Mouse (Mus musculus): ENCODE measurements around the gene Cyp2j9. TPM values are rescaled to one million over a fixed set of nuclear protein-coding genes. Genes with fewer than 3 reads are reported as not detected.

Gene Cyp2j9
- polyA plus RNA-seq, 1 experiment from 2014 or later = 1.8 TPM

GRCm38 (mm10) chr4:96569442-96569841, 21.9 kb downstream of the Cyp2j9 start:
- TF ChIP-seq CTCF (IDR thresholded peaks at IDR 0.05; ENCODE audit: low read depth) = no peak
- TF ChIP-seq EP300 (IDR thresholded peaks at IDR 0.05; ENCODE audit: low read depth) = no peak
- H3K27ac ChIP-seq (ENCODE audit: low read depth) = no peak overlapping the region
- H3K4me1 ChIP-seq (ENCODE audit: insufficient read depth) = no peaks in the 10 kb centered on the region
- H3K27me3 ChIP-seq (ENCODE audit: insufficient read depth, low read length) = no peaks in the 10 kb centered on the region
- no peak for ATAC-seq
- H3K9me3 ChIP-seq (ENCODE audit: low read length) = no peaks in the 10 kb centered on the region
- WGBS (ENCODE audit: insufficient replicate concordance) = 26% methylated on average over 3 of the region's 3 CpGs
- H3K4me2 ChIP-seq (ENCODE audit: low read depth, low read length) = no peak overlapping the region
- no peak for DNase-seq
- no peaks in the 10 kb centered on the region for H3K36me3 ChIP-seq (replicated peaks; ENCODE audit: insufficient read depth, low read length)
- H3K4me3 ChIP-seq (ENCODE audit: low read depth, low read length) = no peak overlapping the region
- no peak overlapping the region for H3K9ac ChIP-seq (replicated peaks)

- WGBS (ENCODE audit: insufficient replicate concordance) = 65% methylated on average over 1 of the region's 1 CpGs
- H3K27ac ChIP-seq (ENCODE audit: low read depth) = no peak overlapping the region
- H3K4me1 ChIP-seq (ENCODE audit: insufficient read depth) = no peaks in the 10 kb centered on the region
- H3K9me3 ChIP-seq (ENCODE audit: low read length) = no peaks in the 10 kb centered on the region
- TF ChIP-seq EP300 (IDR thresholded peaks at IDR 0.05; ENCODE audit: low read depth) (no peak), CTCF (IDR thresholded peaks at IDR 0.05; ENCODE audit: low read depth) (no peak)
- ATAC-seq (no peak), DNase-seq (no peak)
- no peak overlapping the region for H3K4me3 ChIP-seq (ENCODE audit: low read depth, low read length)
- no peak overlapping the region for H3K9ac ChIP-seq (replicated peaks)
- no peaks in the 10 kb centered on the region for H3K27me3 ChIP-seq (ENCODE audit: insufficient read depth, low read length)
- no peak overlapping the region for H3K4me2 ChIP-seq (ENCODE audit: low read depth, low read length)
- no peaks in the 10 kb centered on the region for H3K36me3 ChIP-seq (replicated peaks; ENCODE audit: insufficient read depth, low read length)
These were observed 23.4 kb downstream of the Cyp2j9 start for GRCm38 (mm10) chr4:96567988-96568387.

- ATAC-seq = no peak
- Histone ChIP-seq H3K27me3 (ENCODE audit: insufficient read depth, low read length) (no peaks in the 10 kb centered on the region), H3K4me2 (ENCODE audit: low read depth, low read length) (no peak overlapping the region), H3K27ac (ENCODE audit: low read depth) (no peak overlapping the region), H3K4me3 (ENCODE audit: low read depth, low read length) (no peak overlapping the region), H3K4me1 (ENCODE audit: insufficient read depth) (no peaks in the 10 kb centered on the region), H3K9me3 (ENCODE audit: low read length) (no peaks in the 10 kb centered on the region), H3K9ac (replicated peaks) (no peak overlapping the region), H3K36me3 (replicated peaks; ENCODE audit: insufficient read depth, low read length) (no peaks in the 10 kb centered on the region)
- no peak for TF ChIP-seq EP300 (IDR thresholded peaks at IDR 0.05; ENCODE audit: low read depth)
- TF ChIP-seq CTCF (IDR thresholded peaks at IDR 0.05; ENCODE audit: low read depth) = no peak
- DNase-seq = no peak
These were observed 25.6 kb downstream of the Cyp2j9 start for GRCm38 (mm10) chr4:96565808-96566207.

- WGBS (ENCODE audit: insufficient replicate concordance) = 81% methylated on average over 1 of the region's 1 CpGs
- H3K36me3 ChIP-seq (replicated peaks; ENCODE audit: insufficient read depth, low read length) = no peaks in the 10 kb centered on the region
- ATAC-seq = no peak
- H3K9me3 ChIP-seq (ENCODE audit: low read length) = no peaks in the 10 kb centered on the region
- no peak for DNase-seq
- H3K4me3 ChIP-seq (ENCODE audit: low read depth, low read length) = no peak overlapping the region
- no peak overlapping the region for H3K9ac ChIP-seq (replicated peaks)
- no peak overlapping the region for H3K27ac ChIP-seq (ENCODE audit: low read depth)
- H3K4me2 ChIP-seq (ENCODE audit: low read depth, low read length) = no peak overlapping the region
- no peaks in the 10 kb centered on the region for H3K27me3 ChIP-seq (ENCODE audit: insufficient read depth, low read length)
- no peak for TF ChIP-seq EP300 (IDR thresholded peaks at IDR 0.05; ENCODE audit: low read depth)
- H3K4me1 ChIP-seq (ENCODE audit: insufficient read depth) = no peaks in the 10 kb centered on the region
These were observed 30.9 kb downstream of the Cyp2j9 start for GRCm38 (mm10) chr4:96560464-96560863.

- Histone ChIP-seq H3K4me1 (ENCODE audit: insufficient read depth) (no peaks in the 10 kb centered on the region), H3K4me2 (ENCODE audit: low read depth, low read length) (no peak overlapping the region), H3K27ac (ENCODE audit: low read depth) (no peak overlapping the region), H3K9ac (replicated peaks) (no peak overlapping the region), H3K4me3 (ENCODE audit: low read depth, low read length) (no peak overlapping the region), H3K9me3 (ENCODE audit: low read length) (no peaks in the 10 kb centered on the region), H3K36me3 (replicated peaks; ENCODE audit: insufficient read depth, low read length) (no peaks in the 10 kb centered on the region), H3K27me3 (ENCODE audit: insufficient read depth, low read length) (no peaks in the 10 kb centered on the region)
- no peak for DNase-seq
- ATAC-seq = no peak
- 83% methylated on average over 1 of the region's 1 CpGs for WGBS (ENCODE audit: insufficient replicate concordance)
- TF ChIP-seq EP300 (IDR thresholded peaks at IDR 0.05; ENCODE audit: low read depth) = no peak
- TF ChIP-seq CTCF (IDR thresholded peaks at IDR 0.05; ENCODE audit: low read depth) = no peak
These were observed 31.6 kb downstream of the Cyp2j9 start for GRCm38 (mm10) chr4:96559781-96560180.

- peak within 1 kb of the TSS; percentile 64; the same call in 1 of the 2 replicates for H3K27ac ChIP-seq (ENCODE audit: low read depth)
- TF ChIP-seq CTCF (IDR thresholded peaks at IDR 0.05; ENCODE audit: low read depth) (no peak), EP300 (IDR thresholded peaks at IDR 0.05; ENCODE audit: low read depth) (no peak)
- H3K9ac ChIP-seq (replicated peaks) = peak within 1 kb of the TSS; percentile 68
- ATAC-seq (peak; percentile 96), DNase-seq (peak; percentile 38)
- peak within 1 kb of the TSS; percentile 67 for H3K4me2 ChIP-seq (ENCODE audit: low read depth, low read length)
- H3K4me1 ChIP-seq (ENCODE audit: insufficient read depth) = no peaks in the 10 kb centered on the region
- no peaks in the 10 kb centered on the region for H3K36me3 ChIP-seq (replicated peaks; ENCODE audit: insufficient read depth, low read length)
- no peaks in the 10 kb centered on the region for H3K9me3 ChIP-seq (ENCODE audit: low read length)
- peak within 1 kb of the TSS; percentile 61 for H3K4me3 ChIP-seq (ENCODE audit: low read depth, low read length)
- no peaks in the 10 kb centered on the region for H3K27me3 ChIP-seq (ENCODE audit: insufficient read depth, low read length)
- WGBS (ENCODE audit: insufficient replicate concordance) = 3% methylated on average over 16 of the region's 16 CpGs
These were observed 38.1 kb downstream of the Cyp2j9 start, which contains the start of gene Cyp2j6 for GRCm38 (mm10) chr4:96553133-96553819. Gene Cyp2j6 (minus strand): TSS chr4:96553661.
